ENCODE assay signal across 12 mouse cellular contexts in the genomic region with DNA sequence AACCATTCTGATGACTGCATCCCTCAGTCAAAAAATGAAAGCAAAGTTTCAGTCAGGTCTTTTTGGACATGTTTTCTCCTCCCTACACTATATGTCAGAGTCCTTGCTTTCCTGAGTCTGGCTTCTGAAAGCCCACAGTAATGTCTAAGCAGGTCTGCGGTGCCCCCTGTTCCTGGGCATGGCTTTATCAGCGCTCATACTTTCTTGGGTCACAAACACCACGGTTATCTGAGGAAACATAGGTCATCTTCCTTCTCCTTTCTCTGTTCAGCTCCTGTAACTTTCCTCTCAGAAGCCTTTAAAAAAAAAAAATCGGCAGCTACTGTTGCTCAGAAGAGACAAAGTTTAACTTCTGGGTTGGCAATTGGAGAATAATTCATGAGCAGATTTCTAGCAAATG. TPM values are rescaled to one million over a fixed set of nuclear protein-coding genes. Genes with fewer than 3 reads are reported as not detected.
DNase-seq lines count a peak whose midpoint lies in the region; ATAC-seq and TF ChIP-seq lines count a peak whose summit lies in the region.
"Had no signal": no experiment of that assay in that cellular context is flagged by ENCODE, and none has a peak within 500 bp of the region (broad histone marks: within the 10 kb centered on the region; RNA-seq: fewer than 3 reads in every experiment).

No protein-coding gene starts in this region.

- no peak overlapping the region for H3K9ac ChIP-seq in lung, embryonic 14.5 days
- no peak overlapping the region; the same call in 1 of the 2 replicates for H3K9ac ChIP-seq in liver, postnatal 0 days (replicated peaks)
- H3K9ac ChIP-seq: embryonic facial prominence, embryonic 12.5 days had no signal

- no peak for TF ChIP-seq CTCF in lung, embryonic 14.5 days (IDR thresholded peaks at IDR 0.05; ENCODE audit: low read depth)
- TF ChIP-seq CTCF in bone marrow macrophage, adult 2 months (IDR thresholded peaks at IDR 0.05; ENCODE audit: low read depth, low read length): no peak
- no peak for TF ChIP-seq CTCF in liver, postnatal 0 days (IDR thresholded peaks at IDR 0.05; ENCODE audit: low read depth)

- ATAC-seq in lung, embryonic 14.5 days (ENCODE audit: insufficient read depth): no peak
- ATAC-seq in liver, postnatal 0 days: no peak

- peak overlapping the region; percentile 2; the same call in 1 of the 2 replicates for H3K4me2 ChIP-seq in lung, embryonic 14.5 days
- peak overlapping the region; percentile 53; the same call in 1 of the 2 replicates for H3K4me2 ChIP-seq in liver, postnatal 0 days (ENCODE audit: low read depth, low read length)
- H3K4me2 ChIP-seq: embryonic facial prominence, embryonic 12.5 days had no signal

- DNase-seq in heart, adult 11 months: peak; percentile 56
- DNase-seq in heart, postnatal 36 days: no peak
- DNase-seq in lung, embryonic 14.5 days: no peak
- no peak for DNase-seq in lung, postnatal 36 days
- no peak for DNase-seq in liver, postnatal 0 days
- DNase-seq in frontal cortex, postnatal 10 days (ENCODE audit: low spot score in 2 of 2): no peak
- no peak for DNase-seq in gastrocnemius, postnatal 25 days
- DNase-seq: gastrocnemius, postnatal 10 days; kidney, postnatal 10 days had no signal

- H3K9me3 ChIP-seq in lung, embryonic 14.5 days (ENCODE audit: low read depth, low read length): no peaks in the 10 kb centered on the region
- no peaks in the 10 kb centered on the region for H3K9me3 ChIP-seq in liver, postnatal 0 days (ENCODE audit: low read length)
- H3K9me3 ChIP-seq: embryonic facial prominence, embryonic 12.5 days; limb, embryonic 10.5 days had no signal

- no peaks in the 10 kb centered on the region for H3K27me3 ChIP-seq in lung, embryonic 14.5 days (ENCODE audit: insufficient read depth, low read length)
- H3K27me3 ChIP-seq in liver, postnatal 0 days (ENCODE audit: insufficient read depth, low read length): no peaks in the 10 kb centered on the region
- H3K27me3 ChIP-seq: embryonic facial prominence, embryonic 12.5 days had no signal

- intact Hi-C loops in heart, postnatal 36 days (cut with DNase I): no loop called here

- no peak for TF ChIP-seq EP300 in liver, postnatal 0 days (IDR thresholded peaks at IDR 0.05; ENCODE audit: low read depth)

- TF ChIP-seq POLR2A in bone marrow macrophage, adult 2 months (IDR thresholded peaks at IDR 0.05; ENCODE audit: borderline replicate concordance, low read depth, low read length): no peak

- no peak overlapping the region for H3K27ac ChIP-seq in lung, embryonic 14.5 days (ENCODE audit: low read depth)
- H3K27ac ChIP-seq in bone marrow macrophage, adult 2 months (ENCODE audit: insufficient read depth, low read depth, low read length): peak overlapping the region; percentile 29; the same call in 1 of the 2 replicates
- H3K27ac ChIP-seq in liver, postnatal 0 days (ENCODE audit: low read depth): peak overlapping the region; percentile 61
- H3K27ac ChIP-seq: embryonic facial prominence, embryonic 12.5 days; limb, embryonic 10.5 days had no signal

- H3K36me3 ChIP-seq in lung, embryonic 14.5 days (ENCODE audit: insufficient read depth): peaks cover 50% of the 10 kb centered on the region
- peaks cover 9% of the 10 kb centered on the region; the same call in 1 of the 2 replicates for H3K36me3 ChIP-seq in liver, postnatal 0 days (replicated peaks; ENCODE audit: insufficient read depth, low read length)
- H3K36me3 ChIP-seq: embryonic facial prominence, embryonic 12.5 days; limb, embryonic 10.5 days had no signal

- WGBS in lung, embryonic 14.5 days: 55% methylated on average over 4 of the region's 4 CpGs
- WGBS in liver, postnatal 0 days (ENCODE audit: insufficient replicate concordance): 25% methylated on average over 4 of the region's 4 CpGs

- no peak overlapping the region for H3K4me3 ChIP-seq in lung, embryonic 14.5 days (ENCODE audit: low read depth, low read length)
- H3K4me3 ChIP-seq in bone marrow macrophage, adult 2 months (ENCODE audit: insufficient read depth, low read length): no peak overlapping the region
- H3K4me3 ChIP-seq in liver, postnatal 0 days (ENCODE audit: low read depth, low read length): no peak overlapping the region
- H3K4me3 ChIP-seq: embryonic facial prominence, embryonic 12.5 days; limb, embryonic 10.5 days had no signal

- H3K4me1 ChIP-seq in lung, embryonic 14.5 days (ENCODE audit: insufficient read depth): peaks cover 33% of the 10 kb centered on the region
- H3K4me1 ChIP-seq in bone marrow macrophage, adult 2 months (ENCODE audit: control insufficient read depth, insufficient read depth, low read length): peaks cover 41% of the 10 kb centered on the region
- peaks cover 27% of the 10 kb centered on the region for H3K4me1 ChIP-seq in liver, postnatal 0 days (ENCODE audit: insufficient read depth)

RNA-seq across cellular contexts. Expression of a gene that starts 17.2 kb away (rescaled TPM):
- total RNA-seq in heart, postnatal 36 days (2021): 10 to 100 TPM; 53.1 to 54.2 TPM
- polyA plus RNA-seq in lung, embryonic 14.5 days (2014; fragmentation: Nextera tagmentation; extraction: Ambion mirVana): 90.1 and 90.4 TPM in 2 replicates
- 368 and 388 TPM in 2 replicates for polyA plus RNA-seq in bone marrow macrophage, adult 2 months (2012; ENCODE audit: insufficient read depth, insufficient read length, missing spikeins)
- 8.1 and 8.8 TPM in 2 replicates for polyA plus RNA-seq in liver, postnatal 0 days (2015; fragmentation: Nextera tagmentation; extraction: Ambion mirVana)
- 10 to 100 TPM; 39.6 to 47.4 TPM for total RNA-seq in gastrocnemius, postnatal 25 days (2021)
